Mouse (Mus musculus) heart, adult 2 months (tissue): ENCODE results near the gene Slc25a34.

ENCODE experiments used
- CTCF ChIP-seq: fragments of 200-600 bp; IDR thresholded peaks from 2 replicates; pipeline ENCODE4 v1.8.1; 2022; ENCODE audit warnings: antibody characterized with exemption, mild to moderate bottlenecking, moderate library complexity
- POLR2A ChIP-seq: fragments of 200-500 bp; IDR thresholded peaks from 2 replicates; pipeline ENCODE4 v1.6.1; 2011; ENCODE audit warnings: mild to moderate bottlenecking, low read depth, low read length, control low read depth; ENCODE audit not compliant: insufficient read depth

DNA sequence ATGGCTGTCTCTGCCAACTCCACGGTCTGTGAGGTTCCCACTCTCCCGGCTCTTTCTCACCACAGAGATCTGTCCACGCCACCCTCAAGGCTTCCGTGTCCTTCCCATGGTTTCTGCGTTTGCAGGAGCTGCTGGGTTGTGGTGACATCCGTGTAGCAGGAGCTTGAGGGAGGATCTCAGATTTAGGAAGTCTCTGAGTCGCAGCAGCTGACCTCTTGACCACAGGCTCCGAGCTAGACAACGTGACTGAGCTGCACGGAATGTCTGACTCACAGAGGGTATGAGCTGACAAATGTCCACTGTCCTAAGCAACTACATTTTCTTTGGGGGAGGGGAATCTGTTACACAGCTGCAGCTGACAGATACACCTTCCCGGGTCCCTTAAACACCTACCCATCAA is 17.8 kb downstream of the Slc25a34 start, which contains the start of gene Fblim1:
- no peak for TF ChIP-seq CTCF
- peak; percentile 68 for TF ChIP-seq POLR2A
